In the genomic region with DNA sequence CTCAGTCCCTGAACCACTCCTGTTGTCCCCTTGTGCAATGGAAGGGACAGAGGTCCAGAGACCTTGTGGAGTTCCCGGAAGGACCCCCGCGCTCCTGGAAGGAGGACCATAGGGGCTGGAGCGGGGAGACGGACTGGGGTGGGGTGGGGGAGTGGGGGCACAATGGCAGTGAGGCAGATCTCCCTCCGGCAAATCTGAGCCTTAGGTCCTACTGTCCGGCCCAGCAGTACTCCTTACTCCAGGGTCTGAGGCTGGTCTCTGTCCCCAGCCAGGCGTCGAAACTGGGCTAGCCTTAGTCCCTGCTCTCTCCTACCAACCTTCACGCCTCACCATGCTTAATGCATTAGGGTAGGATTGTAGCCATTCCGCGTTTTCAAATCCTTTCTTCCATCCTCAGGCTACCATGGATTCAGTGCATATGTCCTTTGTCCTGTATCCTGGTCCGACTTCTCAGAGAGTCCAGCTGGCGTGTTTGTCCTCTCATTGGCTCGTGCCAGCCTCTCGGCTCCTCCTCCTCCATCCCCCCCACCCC, we compare ENCODE assay signal across 8 mouse cellular contexts. TPM values are rescaled to one million over a fixed set of nuclear protein-coding genes. Genes with fewer than 3 reads are reported as not detected.
DNase-seq lines count a peak whose midpoint lies in the region; ATAC-seq and TF ChIP-seq lines count a peak whose summit lies in the region.

No protein-coding gene starts in this region.

- no peaks in the 10 kb centered on the region for H3K27me3 ChIP-seq in testis, adult 2 months (ENCODE audit: control insufficient read depth, insufficient read depth, low read length)
- peaks cover 15% of the 10 kb centered on the region for H3K27me3 ChIP-seq in liver, embryonic 13.5 days
- H3K27me3 ChIP-seq in neural tube, embryonic 13.5 days, result no peaks in the 10 kb centered on the region

- no peaks in the 10 kb centered on the region for H3K36me3 ChIP-seq in testis, adult 2 months (ENCODE audit: control insufficient read depth, insufficient read depth, low read length)
- H3K36me3 ChIP-seq in liver, embryonic 13.5 days, result no peaks in the 10 kb centered on the region
- H3K36me3 ChIP-seq in neural tube, embryonic 13.5 days, result no peaks in the 10 kb centered on the region

- H3K9me3 ChIP-seq in liver, embryonic 13.5 days (replicated peaks), result no peaks in the 10 kb centered on the region
- no peaks in the 10 kb centered on the region for H3K9me3 ChIP-seq in neural tube, embryonic 13.5 days

- peak overlapping the region; percentile 95 for H3K27ac ChIP-seq in testis, adult 2 months (ENCODE audit: control insufficient read depth, insufficient read depth, low read depth, low read length)
- H3K27ac ChIP-seq in liver, embryonic 13.5 days, result peak overlapping the region; percentile 65
- peak overlapping the region; percentile 93 for H3K27ac ChIP-seq in neural tube, embryonic 13.5 days (replicated peaks)

- TF ChIP-seq POLR2A in testis, adult 2 months (IDR thresholded peaks at IDR 0.05; ENCODE audit: control insufficient read depth, low read depth, low read length), result no peak

- TF ChIP-seq CTCF in testis, adult 2 months (IDR thresholded peaks at IDR 0.05; ENCODE audit: control insufficient read depth, insufficient read depth, insufficient replicate concordance, low read depth, low read length), result no peak

- ATAC-seq in liver, embryonic 13.5 days (ENCODE audit: low read depth), result peak; percentile 47
- peak; percentile 87 for ATAC-seq in neural tube, embryonic 13.5 days (ENCODE audit: low read depth)

- peak overlapping the region; percentile 88 for H3K4me2 ChIP-seq in liver, embryonic 13.5 days
- peak overlapping the region; percentile 57 for H3K4me2 ChIP-seq in neural tube, embryonic 13.5 days

- H3K9ac ChIP-seq in liver, embryonic 13.5 days, result peak overlapping the region; percentile 80
- H3K9ac ChIP-seq in neural tube, embryonic 13.5 days, result peak overlapping the region; percentile 90

- 2% methylated on average over 16 of the region's 16 CpGs for WGBS in liver, embryonic 13.5 days (ENCODE audit: insufficient replicate concordance)
- WGBS in neural tube, embryonic 13.5 days, result under 1% methylated on average over 16 of the region's 16 CpGs

- H3K4me3 ChIP-seq in testis, adult 2 months (ENCODE audit: control insufficient read depth, low read depth, low read length), result peak overlapping the region; percentile 99
- peak overlapping the region; percentile 80 for H3K4me3 ChIP-seq in liver, embryonic 13.5 days (replicated peaks)
- H3K4me3 ChIP-seq in neural tube, embryonic 13.5 days, result peak overlapping the region; percentile 72

- peaks cover 3% of the 10 kb centered on the region for H3K4me1 ChIP-seq in testis, adult 2 months (ENCODE audit: control insufficient read depth, insufficient read depth, low read length)
- peaks cover 23% of the 10 kb centered on the region for H3K4me1 ChIP-seq in liver, embryonic 13.5 days (replicated peaks)
- H3K4me1 ChIP-seq in neural tube, embryonic 13.5 days (replicated peaks), result no peaks in the 10 kb centered on the region

- no peak for DNase-seq in testis, postnatal 10 days (ENCODE audit: low spot score)
- DNase-seq in embryo, embryonic 11 days, result peak; percentile 87
- DNase-seq in heart, adult 8-10 months (ENCODE audit: low spot score), result peak; percentile 67
- DNase-seq in kidney, adult 9 months, result peak; percentile 63
- DNase-seq in liver, embryonic 13.5 days, result no peak
- DNase-seq in urinary bladder, postnatal 25 days (ENCODE audit: low spot score), result no peak

RNA-seq across cellular contexts. Expression of a gene that starts 8.5 kb away (rescaled TPM):
- 32.3 and 45.3 TPM in 2 replicates for polyA plus RNA-seq in testis, adult 2 months (2012; rRNA removed)
- 10 to 100 TPM; 12.3 to 13.6 (median 12.4) TPM for total RNA-seq in heart, adult 8-10 months (2022)
- 31.9 and 36.0 TPM in 2 replicates for polyA plus RNA-seq in liver, embryonic 13.5 days (2015; fragmentation: Nextera tagmentation; extraction: Ambion mirVana)
- 157 and 159 TPM in 2 replicates for polyA plus RNA-seq in neural tube, embryonic 13.5 days (2015; fragmentation: Nextera tagmentation; extraction: Ambion mirVana)

Comparison
In these comparisons a context has a peak if more than half of its experiments do, and no peak if none do; other contexts are left out.
1. DNase-seq: peak in embryo, embryonic 11 days (single experiment), heart, adult 8-10 months (single experiment) and kidney, adult 9 months (single experiment); none in testis, postnatal 10 days (single experiment), liver, embryonic 13.5 days (single experiment) and urinary bladder, postnatal 25 days (single experiment).
2. Peak in every context shown above with its lines, with median percentiles within 50 percentile points of each other: H3K27ac ChIP-seq and H3K4me3 ChIP-seq.